Mouse (Mus musculus) small intestine, adult 10 weeks (tissue): ENCODE data around the gene Pdia3. TPM values are rescaled to one million over a fixed set of nuclear protein-coding genes. Genes with fewer than 3 reads are reported as not detected.

Experiments
- polyA plus RNA-seq: library from polyadenylated mRNA; stranded (reverse); fragments of 350-450 nt; fragmentation: Illumina TruSeq; extraction: RNeasy Lipid Tissue Mini Kit (QIAGEN cat#74804); gene quantifications from one replicate; pipeline ENCODE4 v1.2.3, GENCODE M21; 2014; ENCODE audit warnings: low replicate concordance

Pdia3 gene
- polyA plus RNA-seq, result 1,161 TPM

GRCm38 (mm10) chr2:121413387-121414042 is at the start of gene Pdia3, which contains the start of gene Catsper2:
Gene Pdia3, plus strand, starts transcription at chr2:121413775.
Gene Catsper2, minus strand, starts transcription at chr2:121413792.

GRCm38 (mm10) chr2:121386961-121387575 is 26.5 kb upstream of the Pdia3 start, which contains the start of gene Strc:
Gene Strc, minus strand, starts transcription at chr2:121387168.

GRCm38 (mm10) chr2:121444178-121444577 is 30.6 kb downstream of the Pdia3 start, which contains the start of gene Ell3:
Gene Ell3, minus strand, starts transcription at chr2:121444278.

GRCm38 (mm10) chr2:121448739-121449535 is 35.4 kb downstream of the Pdia3 start, which contains the start of gene Serf2:
Gene Serf2, plus strand, starts transcription at chr2:121449195.

GRCm38 (mm10) chr2:121452990-121453389 is 39.4 kb downstream of the Pdia3 start, which contains the start of gene Hypk:
Gene Hypk, plus strand, starts transcription at chr2:121453290.

GRCm38 (mm10) chr2:121456692-121457642 is 43.4 kb downstream of the Pdia3 start, which contains the start of gene Serinc4:
Gene Serinc4, minus strand, starts transcription at chr2:121456781.

GRCm38 (mm10) chr2:121473301-121474179 is 60.0 kb downstream of the Pdia3 start, which contains the start of gene Mfap1b:
Gene Mfap1b, minus strand, starts transcription at chr2:121474067.

Other genes starting within 250 kb of the Pdia3 start
- gene Tubgcp4, start 243.1 kb upstream of the Pdia3 start, polyA plus RNA-seq, result 76.0 TPM
- 23.1 TPM for gene Zscan29, start 242.7 kb upstream of the Pdia3 start, polyA plus RNA-seq
- 4.9 TPM for gene Trp53bp1, start 142.4 kb upstream of the Pdia3 start, polyA plus RNA-seq
- gene Map1a, start 124.2 kb upstream of the Pdia3 start, polyA plus RNA-seq, result 0.41 TPM
- 21.1 TPM for gene Ppip5k1, start 58.4 kb upstream of the Pdia3 start, polyA plus RNA-seq
- gene Ckmt1, start 56.1 kb upstream of the Pdia3 start, polyA plus RNA-seq, result 165 TPM
- gene Strc, start 26.6 kb upstream of the Pdia3 start, polyA plus RNA-seq, result not detected
- gene Catsper2, start within 50 bp of the Pdia3 start, polyA plus RNA-seq, result 1.7 TPM
- gene Ell3, start 30.5 kb downstream of the Pdia3 start, polyA plus RNA-seq, result 4.3 TPM
- gene Serf2, start 35.4 kb downstream of the Pdia3 start, polyA plus RNA-seq, result 88.0 TPM
- gene Hypk, start 39.5 kb downstream of the Pdia3 start, polyA plus RNA-seq, result 28.7 TPM
- not detected for gene Serinc4, start 43.0 kb downstream of the Pdia3 start, polyA plus RNA-seq
- gene Mfap1b, start 60.3 kb downstream of the Pdia3 start, polyA plus RNA-seq, result 32.3 TPM
- gene Mfap1a, start 92.9 kb downstream of the Pdia3 start, polyA plus RNA-seq, result 47.1 TPM
- gene Wdr76, start 92.9 kb downstream of the Pdia3 start, polyA plus RNA-seq, result 13.4 TPM